Comparison of ENCODE assay signal across 8 mouse cellular contexts in the genomic region with DNA sequence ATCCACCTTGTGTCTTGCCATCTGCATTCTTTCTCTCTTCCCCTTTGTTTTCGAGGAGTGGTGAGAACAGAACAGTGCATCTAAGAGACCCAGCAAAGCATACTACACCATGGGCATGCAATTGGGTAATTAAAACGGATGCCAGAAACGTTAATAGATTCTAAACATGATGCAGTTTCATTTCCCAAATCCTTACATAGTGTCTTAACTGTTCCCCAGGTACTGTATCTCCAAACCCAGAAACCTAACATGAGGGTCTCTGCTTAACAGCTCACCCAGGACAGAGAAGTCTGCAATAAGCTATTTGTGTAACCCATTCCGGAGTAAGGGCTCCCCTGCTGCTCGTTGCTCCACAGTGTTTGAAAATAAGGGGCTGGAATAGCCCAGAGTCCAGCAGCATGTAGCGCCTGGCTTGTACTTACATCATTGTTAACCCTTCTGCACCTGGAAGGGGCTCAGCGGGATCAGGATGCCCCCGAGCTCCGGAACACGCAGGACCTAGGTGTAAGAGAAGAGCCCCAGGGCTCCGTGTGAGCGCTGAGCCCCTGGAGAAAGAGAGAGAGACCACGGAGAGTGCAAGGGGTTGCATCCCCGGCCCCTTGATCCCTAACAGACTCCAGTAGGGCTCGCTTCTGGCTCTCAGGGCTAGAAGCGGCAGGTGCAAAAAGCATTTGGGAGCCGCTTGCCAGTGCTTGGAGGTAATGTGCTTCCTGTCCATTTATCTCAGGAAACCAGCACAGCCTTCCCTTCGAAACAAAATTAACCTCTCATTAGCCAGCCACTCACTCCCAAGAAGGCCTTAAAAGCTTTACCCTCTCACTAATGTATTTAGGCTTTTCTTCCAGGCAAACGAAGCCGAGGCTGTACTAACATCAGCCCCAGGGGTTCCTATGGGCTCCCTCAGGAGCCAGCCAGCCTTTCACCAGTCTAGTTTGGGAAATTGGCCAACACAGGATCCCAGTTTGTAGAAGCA. TPM values are rescaled to one million over a fixed set of nuclear protein-coding genes. Genes with fewer than 3 reads are reported as not detected.
DNase-seq lines count a peak whose midpoint lies in the region; ATAC-seq and TF ChIP-seq lines count a peak whose summit lies in the region.

No protein-coding gene starts in this region.

- H3K36me3 ChIP-seq in heart, embryonic 12.5 days: no peaks in the 10 kb centered on the region
- H3K36me3 ChIP-seq in limb, embryonic 13.5 days: no peaks in the 10 kb centered on the region

- H3K4me2 ChIP-seq in heart, embryonic 12.5 days: peak overlapping the region; percentile 97
- H3K4me2 ChIP-seq in limb, embryonic 13.5 days (replicated peaks): peak overlapping the region; percentile 84

- no peak for ATAC-seq in heart, embryonic 12.5 days (ENCODE audit: insufficient number of reproducible peaks, low FRiP score)
- peak; percentile 12; the same call in 1 of the 2 replicates for ATAC-seq in limb, embryonic 13.5 days (ENCODE audit: low FRiP score, low read depth)

- H3K4me3 ChIP-seq in layer of hippocampus, adult 2 months: peak overlapping the region; percentile 66
- peak overlapping the region; percentile 70 for H3K4me3 ChIP-seq in heart, embryonic 12.5 days
- H3K4me3 ChIP-seq in limb, embryonic 13.5 days: peak overlapping the region; percentile 61

- no peaks in the 10 kb centered on the region for H3K9me3 ChIP-seq in heart, embryonic 12.5 days (replicated peaks)
- no peaks in the 10 kb centered on the region for H3K9me3 ChIP-seq in limb, embryonic 13.5 days

- no peak for DNase-seq in layer of hippocampus, adult 2 months (ENCODE audit: low spot score in 2 of 2)
- DNase-seq in layer of hippocampus, adult 9-11 months: no peak
- peak; percentile 36 for DNase-seq in embryo, embryonic 11.5 days (ENCODE audit: low read depth, low spot score)
- DNase-seq in retina, postnatal 1 day: peak; percentile 50
- no peak for DNase-seq in thymus, postnatal 14 days
- no peak for DNase-seq in T-cell, adult 2 months (ENCODE audit: low spot score)

- peak overlapping the region; percentile 80 for H3K9ac ChIP-seq in heart, embryonic 12.5 days
- peak overlapping the region; percentile 74 for H3K9ac ChIP-seq in limb, embryonic 13.5 days

- peak; percentile 16; the same call in 1 of the 2 replicates for TF ChIP-seq CTCF in layer of hippocampus, adult 2 months (conservative IDR thresholded peaks at IDR 0.05)

- peak overlapping the region; percentile 87 for H3K27ac ChIP-seq in layer of hippocampus, adult 2 months
- peak overlapping the region; percentile 33; the same call in 1 of the 2 replicates for H3K27ac ChIP-seq in heart, embryonic 12.5 days (ENCODE audit: poor library complexity, severe bottlenecking)
- H3K27ac ChIP-seq in limb, embryonic 13.5 days: peak overlapping the region; percentile 91

- H3K27me3 ChIP-seq in heart, embryonic 12.5 days (replicated peaks): 0 out of 2 replicates have a peak, but pooled peaks cover 3% of the 10 kb centered on the region
- peaks cover 19% of the 10 kb centered on the region for H3K27me3 ChIP-seq in limb, embryonic 13.5 days

- WGBS in heart, embryonic 12.5 days: 3% methylated on average over 20 of the region's 20 CpGs
- 2% methylated on average over 20 of the region's 20 CpGs for WGBS in limb, embryonic 13.5 days

- H3K4me1 ChIP-seq in heart, embryonic 12.5 days (replicated peaks): peaks cover 21% of the 10 kb centered on the region
- peaks cover 25% of the 10 kb centered on the region for H3K4me1 ChIP-seq in limb, embryonic 13.5 days

RNA-seq across cellular contexts. Expression of a gene that starts 1.4 kb away (rescaled TPM):
- total RNA-seq in layer of hippocampus, adult 2 months (2021): 10 to 100 TPM; 74.0 to 79.9 TPM
- polyA plus RNA-seq in heart, embryonic 12.5 days (2016; fragmentation: Nextera tagmentation; extraction: Ambion mirVana): 13.8 and 15.6 TPM in 2 replicates
- polyA plus RNA-seq in limb, embryonic 13.5 days (2015; fragmentation: Nextera tagmentation; extraction: Ambion mirVana): 20.0 and 20.2 TPM in 2 replicates

Comparison
In these comparisons a context has a peak if more than half of its experiments do, and no peak if none do; other contexts are left out.
1. DNase-seq: peak in embryo, embryonic 11.5 days (single experiment) and retina, postnatal 1 day (single experiment); none in layer of hippocampus, adult 2 months (0 of 2), layer of hippocampus, adult 9-11 months (single experiment), thymus, postnatal 14 days (single experiment) and T-cell, adult 2 months (single experiment).
2. H3K27ac ChIP-seq: peak in every context shown above with its lines; median percentile 91 in limb, embryonic 13.5 days; 87 in layer of hippocampus, adult 2 months; 33 in heart, embryonic 12.5 days.
3. Peak in every context shown above with its lines, with median percentiles within 50 percentile points of each other: H3K4me3 ChIP-seq.